Mouse (Mus musculus) ES-Bruce4 (cell line): ENCODE results near the gene Phf19.

Experiments
- EP300 ChIP-seq: IDR thresholded peaks from 2 replicates; pipeline ENCODE4 v1.6.1; 2011; ENCODE audit warnings: low read depth, low read length; ENCODE audit not compliant: insufficient read depth
- POLR2A ChIP-seq: IDR thresholded peaks from one replicate; pipeline ENCODE4 v1.8.1; 2011; ENCODE audit warnings: low read length; ENCODE audit not compliant: insufficient read depth

- TF ChIP-seq POLR2A (no peak), EP300 (no peak)
Observed at GRCm38 (mm10) chr2:34912613-34913012, 1.2 kb downstream of the Phf19 start.
